Mouse (Mus musculus): Measurements from ENCODE around the gene Slc25a25.

Gene Slc25a25

GRCm38 (mm10) chr2:32429215-32429891 is 21.9 kb downstream of the Slc25a25 start:
- no peak for DNase-seq (ENCODE audit: low spot score in 2 of 2)

GRCm38 (mm10) chr2:32428262-32428722 is 23.0 kb downstream of the Slc25a25 start:
- no peak for DNase-seq (ENCODE audit: low spot score in 2 of 2)

- no peak for DNase-seq (ENCODE audit: low spot score in 2 of 2)
These were observed 23.5 kb downstream of the Slc25a25 start for GRCm38 (mm10) chr2:32427720-32428119.

- no peak for DNase-seq (ENCODE audit: low spot score in 2 of 2)
These were observed 25.1 kb downstream of the Slc25a25 start for GRCm38 (mm10) chr2:32426141-32426540.

- DNase-seq (ENCODE audit: low spot score in 2 of 2), result no peak
These were observed 25.7 kb downstream of the Slc25a25 start for GRCm38 (mm10) chr2:32425568-32425967.

GRCm38 (mm10) chr2:32424796-32425195 is 26.4 kb downstream of the Slc25a25 start:
- DNase-seq (ENCODE audit: low spot score in 2 of 2), result no peak

GRCm38 (mm10) chr2:32423481-32424331 is 27.5 kb downstream of the Slc25a25 start:
- DNase-seq (ENCODE audit: low spot score in 2 of 2), result no peak

- no peak for DNase-seq (ENCODE audit: low spot score in 2 of 2)
These were observed 29.4 kb downstream of the Slc25a25 start for GRCm38 (mm10) chr2:32421851-32422251.

GRCm38 (mm10) chr2:32420647-32421046 is 30.6 kb downstream of the Slc25a25 start:
- no peak for DNase-seq (ENCODE audit: low spot score in 2 of 2)

- no peak for DNase-seq (ENCODE audit: low spot score in 2 of 2)
These were observed 31.1 kb downstream of the Slc25a25 start for GRCm38 (mm10) chr2:32420066-32420608.

- no peak for DNase-seq (ENCODE audit: low spot score in 2 of 2)
These were observed 31.9 kb downstream of the Slc25a25 start for GRCm38 (mm10) chr2:32419359-32419758.

- DNase-seq (ENCODE audit: low spot score in 2 of 2), result no peak
These were observed 32.7 kb downstream of the Slc25a25 start for GRCm38 (mm10) chr2:32418430-32419151.

- DNase-seq (ENCODE audit: low spot score in 2 of 2), result no peak
These were observed 33.8 kb downstream of the Slc25a25 start for GRCm38 (mm10) chr2:32417486-32417885.

GRCm38 (mm10) chr2:32416556-32416955 is 34.7 kb downstream of the Slc25a25 start:
- DNase-seq (ENCODE audit: low spot score in 2 of 2), result no peak

- DNase-seq (ENCODE audit: low spot score in 2 of 2), result no peak
These were observed 35.4 kb downstream of the Slc25a25 start for GRCm38 (mm10) chr2:32415801-32416200.

GRCm38 (mm10) chr2:32413936-32414335 is 37.3 kb downstream of the Slc25a25 start:
- no peak for DNase-seq (ENCODE audit: low spot score in 2 of 2)

GRCm38 (mm10) chr2:32412742-32413531 is 38.3 kb downstream of the Slc25a25 start:
- no peak for DNase-seq (ENCODE audit: low spot score in 2 of 2)

GRCm38 (mm10) chr2:32411407-32411806 is 39.8 kb downstream of the Slc25a25 start:
- DNase-seq (ENCODE audit: low spot score in 2 of 2), result no peak

GRCm38 (mm10) chr2:32408429-32409424 is 42.5 kb downstream of the Slc25a25 start:
- DNase-seq (ENCODE audit: low spot score in 2 of 2), result no peak

Data from thymus, postnatal 10 days (tissue).